Mouse (Mus musculus) gastrocnemius, postnatal 25 days (tissue): ENCODE measurements around the gene Eef2. TPM values are rescaled to one million over a fixed set of nuclear protein-coding genes. Genes with fewer than 3 reads are reported as not detected.

Source experiments
- DNase-seq: peaks from one replicate; pipeline ENCODE4 v3.0.0; 2022
- long read RNA-seq, 2 experiments: library from polyadenylated mRNA; stranded (forward); transcript quantifications; one replicate each; pipeline ENCODE4 v2.0.0; 2021
- total RNA-seq, 2 experiments: library from RNA; stranded (reverse); gene quantifications; 1 replicate in 1 of 2; 2 replicates in 1 of 2; pipeline ENCODE4 v1.2.3; 2021

Gene Eef2
- total RNA-seq, result 100 to 1,000 TPM; 838 to 862 TPM
- long read RNA-seq, experiment 1, transcript Eef2-201 (14 exons, 3,089 nt), result major isoform, 69 of 269 reads
- long read RNA-seq, experiment 1, partial matches to known transcripts, result 198 of 269 reads
- long read RNA-seq, experiment 1, other reads (novel, unspliced or antisense), result 2 of 269 reads
- long read RNA-seq, experiment 2, transcript Eef2-201 (14 exons, 3,089 nt), result major isoform, 149 of 394 reads
- long read RNA-seq, experiment 2, partial matches to known transcripts, result 236 of 394 reads
- long read RNA-seq, experiment 2, other reads (novel, unspliced or antisense), result 9 of 394 reads

- peak; percentile 97 for DNase-seq
Observed at GRCm38 (mm10) chr10:81176466-81177271, at the start of gene Eef2. Eef2 (plus strand) TSS chr10:81176631.

GRCm38 (mm10) chr10:81134181-81134587 is 42.2 kb upstream of the Eef2 start:
- DNase-seq, result peak; percentile 76

GRCm38 (mm10) chr10:81134966-81135681 is 41.3 kb upstream of the Eef2 start, which contains the start of gene Zbtb7a:
Zbtb7a (plus strand) TSS chr10:81135220.
- DNase-seq, result no peak

- DNase-seq, result peak; percentile 79
Observed at GRCm38 (mm10) chr10:81135831-81136705, 40.4 kb upstream of the Eef2 start.

- DNase-seq, result peak; percentile 89
Observed at GRCm38 (mm10) chr10:81136706-81137231, 39.7 kb upstream of the Eef2 start.

- peak; percentile 99 for DNase-seq
Observed at GRCm38 (mm10) chr10:81137252-81138130, 38.9 kb upstream of the Eef2 start.

- DNase-seq, result peak; percentile 66
Observed at GRCm38 (mm10) chr10:81138131-81138782, 38.2 kb upstream of the Eef2 start.

GRCm38 (mm10) chr10:81138821-81139528 is 37.5 kb upstream of the Eef2 start:
- no peak for DNase-seq

GRCm38 (mm10) chr10:81139529-81139846 is 36.9 kb upstream of the Eef2 start:
- no peak for DNase-seq

GRCm38 (mm10) chr10:81140005-81140404 is 36.4 kb upstream of the Eef2 start:
- no peak for DNase-seq

- no peak for DNase-seq
Observed at GRCm38 (mm10) chr10:81140717-81141454, 35.5 kb upstream of the Eef2 start.

- DNase-seq, result no peak
Observed at GRCm38 (mm10) chr10:81141455-81142210, 34.8 kb upstream of the Eef2 start.

- no peak for DNase-seq
Observed at GRCm38 (mm10) chr10:81142551-81142981, 33.9 kb upstream of the Eef2 start.

GRCm38 (mm10) chr10:81143157-81143633 is 33.2 kb upstream of the Eef2 start:
- DNase-seq, result no peak

- DNase-seq, result no peak
Observed at GRCm38 (mm10) chr10:81143845-81144437, 32.5 kb upstream of the Eef2 start.

GRCm38 (mm10) chr10:81144667-81145066 is 31.8 kb upstream of the Eef2 start:
- DNase-seq, result no peak

- no peak for DNase-seq
Observed at GRCm38 (mm10) chr10:81145307-81145706, 31.1 kb upstream of the Eef2 start.
